Mouse (Mus musculus) testis, adult 2 months (tissue): Measurements from ENCODE around the gene E2f4.

Experiments used
- CTCF ChIP-seq: fragments of 200-500 bp; IDR thresholded peaks from 2 replicates; pipeline ENCODE4 v1.5.1; 2012; ENCODE audit warnings: low read depth, mild to moderate bottlenecking, inconsistent platforms, low read length, moderate library complexity; ENCODE audit not compliant: control insufficient read depth, insufficient read depth, insufficient replicate concordance
- POLR2A ChIP-seq: fragments of 200-500 bp; IDR thresholded peaks from 2 replicates; pipeline ENCODE4 v1.6.1; 2012; ENCODE audit warnings: low read depth, mild to moderate bottlenecking, inconsistent platforms, low read length, moderate library complexity; ENCODE audit not compliant: control insufficient read depth

DNA sequence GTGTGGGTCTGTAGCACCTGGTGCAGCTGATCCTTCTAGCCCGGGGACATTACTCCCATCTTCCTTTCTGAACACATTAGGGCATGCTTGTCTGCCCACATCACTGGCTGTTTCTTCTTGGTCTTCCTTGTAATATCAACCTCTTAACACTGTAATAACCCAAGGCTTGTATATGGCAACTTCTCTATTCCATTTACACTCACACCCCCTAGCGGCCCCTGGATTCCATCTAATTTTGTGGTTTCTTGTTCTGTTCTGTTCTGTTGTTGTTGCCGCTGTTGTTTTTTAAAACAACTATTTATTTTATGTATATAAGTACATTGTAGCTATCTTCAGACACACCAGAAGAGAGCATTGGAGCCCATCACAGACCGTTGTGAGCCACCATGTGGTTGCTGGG is 10.6 kb upstream of the E2f4 start:
- TF ChIP-seq POLR2A (no peak), CTCF (no peak)
